Mouse (Mus musculus): ENCODE measurements at regions not wholly inside any gene's neighbourhood (a gene's known extent, or its start where the extent isn't known, plus 50 kb on each side); places are given as distances from the start of the nearest gene placed in this dataset.

DNA sequence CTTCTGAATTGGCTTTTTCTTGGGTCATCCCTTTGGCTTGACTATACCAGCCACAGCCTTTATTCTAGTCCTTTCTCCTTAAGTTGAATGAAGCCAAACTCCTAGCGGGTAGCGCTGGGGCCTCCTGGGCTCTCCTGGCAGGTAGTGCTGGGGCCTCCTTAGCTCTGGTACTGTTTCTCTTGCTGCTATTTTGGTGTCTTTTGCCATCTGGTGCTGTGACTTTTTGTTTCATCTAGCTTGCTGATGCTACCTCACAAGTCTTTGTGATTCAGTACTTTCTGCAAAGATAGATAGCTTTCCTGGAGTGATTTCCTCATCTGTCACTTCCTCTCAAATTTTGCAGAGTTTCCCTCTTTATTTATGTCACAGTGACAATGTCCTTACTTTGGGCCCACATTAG, 90.1 kb downstream of the Tmem200c start:
- in situ Hi-C loops (cut with MboI, MseI): loop anchor here in 1 of 2 experiments (10.0 kb wide), 1 partner anchor 1058 kb away; no protein-coding TSS in a partner anchor

GRCm38 (mm10) chr17:68918228-68918627, 91.8 kb downstream of the Tmem200c start:
- in situ Hi-C loops (cut with MboI, MseI): loop anchor here in 1 of 2 experiments (10.0 kb wide), 1 partner anchor 1057 kb away; no protein-coding TSS in a partner anchor

- in situ Hi-C loops (cut with MboI, MseI): no loop called here
Observed at GRCm38 (mm10) chr17:68923271-68923670, 96.8 kb downstream of the Tmem200c start.

GRCm38 (mm10) chr17:68927418-68927817, 101.0 kb downstream of the Tmem200c start:
- in situ Hi-C loops (cut with MboI, MseI): no loop called here

- in situ Hi-C loops (cut with MboI, MseI): no loop called here
Observed at GRCm38 (mm10) chr17:68928691-68929090, 102.3 kb downstream of the Tmem200c start.

DNA sequence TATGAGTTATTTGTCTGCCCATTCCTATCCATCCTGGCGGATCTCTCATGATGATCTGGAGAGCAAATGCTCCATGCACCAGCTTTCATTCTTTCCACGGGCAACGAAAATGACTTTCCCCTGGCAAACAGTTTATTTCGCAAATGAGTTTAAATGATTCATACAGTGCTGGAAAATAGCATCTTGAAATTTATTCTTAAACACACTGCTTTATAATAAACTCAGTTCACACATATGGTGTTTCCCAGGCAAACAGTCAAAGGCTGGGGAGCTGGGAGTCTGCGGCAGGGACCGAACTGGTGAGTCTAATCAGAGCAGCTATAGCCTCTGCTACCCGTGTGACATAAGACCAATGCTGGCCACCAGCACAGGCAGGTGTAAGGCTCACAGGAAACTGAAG, 106.8 kb downstream of the Tmem200c start:
- in situ Hi-C loops (cut with MboI, MseI): no loop called here

DNA sequence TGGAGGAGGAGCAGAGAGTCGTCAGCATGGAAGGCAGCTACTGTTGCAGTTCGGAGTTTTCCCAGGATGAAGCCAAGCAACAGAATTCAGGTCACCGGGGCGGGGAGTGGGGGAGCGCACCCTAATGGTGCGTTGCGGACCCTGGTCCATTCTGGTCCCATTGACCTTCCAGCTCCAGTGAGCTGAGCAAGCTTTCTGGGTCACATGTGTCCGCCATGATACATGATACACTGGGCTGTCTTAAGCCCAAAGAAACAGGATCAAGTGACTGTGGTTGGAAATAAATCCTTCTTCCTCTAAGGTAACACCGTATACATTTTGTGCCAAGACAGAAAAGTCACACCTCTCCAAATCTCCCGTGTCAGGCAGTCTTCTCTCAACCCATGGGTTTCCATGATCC, 107.6 kb downstream of the Tmem200c start:
- in situ Hi-C loops (cut with MboI, MseI): no loop called here

- in situ Hi-C loops (cut with MboI, MseI): no loop called here
Observed at GRCm38 (mm10) chr17:68936016-68936415, 109.6 kb downstream of the Tmem200c start.

- in situ Hi-C loops (cut with MboI, MseI): no loop called here
Observed at GRCm38 (mm10) chr17:68956275-68956674, 119.2 kb upstream of the Epb41l3 start.

GRCm38 (mm10) chr17:68961160-68961559, 114.3 kb upstream of the Epb41l3 start:
- in situ Hi-C loops (cut with MboI, MseI): no loop called here

DNA sequence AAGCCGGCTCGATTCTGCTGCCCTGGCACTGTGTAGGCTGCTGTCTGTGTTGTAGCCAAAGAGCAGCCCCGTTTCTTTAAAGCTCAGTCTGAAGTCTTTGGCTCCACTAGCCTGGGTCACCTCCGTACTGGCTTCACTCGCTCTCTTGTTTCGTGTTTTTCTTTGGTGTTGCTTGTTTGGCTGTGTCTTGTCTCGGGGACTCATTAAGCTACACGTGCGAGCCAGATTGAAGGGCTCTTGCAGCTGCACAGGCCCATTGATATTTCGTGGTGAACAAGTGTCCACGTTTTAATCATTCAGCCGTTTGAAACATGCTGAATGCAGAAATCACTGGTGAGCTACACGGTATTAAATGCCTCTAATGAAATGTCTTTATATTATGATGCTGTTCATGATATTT, 99.9 kb upstream of the Epb41l3 start:
- in situ Hi-C loops (cut with MboI, MseI): loop anchor here in 1 of 2 experiments (10.0 kb wide), 1 partner anchor 1269 kb away; no protein-coding TSS in a partner anchor

GRCm38 (mm10) chr17:68978151-68978550, 97.3 kb upstream of the Epb41l3 start:
- in situ Hi-C loops (cut with MboI, MseI): loop anchor here in 1 of 2 experiments (10.0 kb wide), 1 partner anchor 1267 kb away; no protein-coding TSS in a partner anchor

- in situ Hi-C loops (cut with MboI, MseI): no loop called here
Observed at GRCm38 (mm10) chr17:68981120-68981519, 94.4 kb upstream of the Epb41l3 start.

GRCm38 (mm10) chr17:68982094-68982493, 93.4 kb upstream of the Epb41l3 start:
- in situ Hi-C loops (cut with MboI, MseI): no loop called here

DNA sequence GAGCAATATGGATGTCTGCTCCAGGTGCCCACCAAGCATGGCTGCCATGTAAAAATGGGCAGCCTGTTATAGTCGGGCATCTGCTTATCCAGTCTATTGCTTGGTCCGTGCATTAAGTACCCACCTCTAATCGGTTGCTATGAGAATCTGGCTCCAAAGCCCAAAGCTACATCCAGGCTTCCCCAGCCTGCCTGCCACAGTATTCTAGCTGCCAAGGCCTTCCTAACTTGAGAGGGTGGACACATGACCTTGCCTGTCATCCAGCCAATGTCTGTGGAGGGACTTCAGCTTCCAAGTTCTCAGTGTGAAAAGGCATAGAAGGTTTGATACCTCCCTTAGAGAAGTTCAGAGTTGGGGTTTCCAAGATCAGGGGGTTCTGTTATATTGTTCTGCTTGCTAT, 75.6 kb upstream of the Epb41l3 start:
- in situ Hi-C loops (cut with MboI, MseI): no loop called here

GRCm38 (mm10) chr17:69004051-69004450, 71.4 kb upstream of the Epb41l3 start:
- in situ Hi-C loops (cut with MboI, MseI): no loop called here

GRCm38 (mm10) chr17:69006272-69006671, 69.2 kb upstream of the Epb41l3 start:
- in situ Hi-C loops (cut with MboI, MseI): no loop called here

Data from T-helper 17 cell (primary cell).